ENCODE assay signal across 14 mouse cellular contexts in the genomic region with DNA sequence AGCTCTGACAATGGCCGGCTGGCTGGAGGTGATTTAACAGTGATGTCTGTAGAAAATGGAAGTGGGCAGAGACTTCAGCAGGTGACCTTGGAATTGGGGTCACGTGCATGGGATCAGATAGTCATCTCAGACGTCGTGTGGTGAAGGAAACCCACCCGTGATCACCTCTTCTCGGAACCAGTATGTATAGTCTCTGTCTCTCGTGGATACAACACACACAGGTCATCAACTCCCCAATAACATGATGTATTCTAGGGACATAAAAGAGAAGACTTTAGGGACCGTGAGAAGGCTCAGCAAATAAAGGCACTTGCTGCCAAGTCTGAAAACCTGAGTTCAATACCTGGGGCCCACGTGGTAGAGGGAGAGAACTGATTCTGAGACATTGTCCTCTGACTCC.
DNase-seq lines count a peak whose midpoint lies in the region; ATAC-seq lines count a peak whose summit lies in the region.
"Had no signal": no experiment of that assay in that cellular context is flagged by ENCODE, and none has a peak within 500 bp of the region (broad histone marks: within the 10 kb centered on the region; RNA-seq: fewer than 3 reads in every experiment).

No protein-coding gene starts in this region.

- no peak overlapping the region for H3K4me3 ChIP-seq in midbrain, embryonic 11.5 days (ENCODE audit: low read depth, low read length)
- no peak overlapping the region for H3K4me3 ChIP-seq in midbrain, embryonic 16.5 days (ENCODE audit: low read depth, low read length)
- no peak overlapping the region for H3K4me3 ChIP-seq in forebrain, embryonic 14.5 days (ENCODE audit: low read depth, low read length)
- H3K4me3 ChIP-seq in limb, embryonic 11.5 days (ENCODE audit: low read depth, low read length): no peak overlapping the region
- no peak overlapping the region for H3K4me3 ChIP-seq in neural tube, embryonic 14.5 days (ENCODE audit: low read depth, low read length)
- H3K4me3 ChIP-seq: heart, embryonic 15.5 days; hindbrain, embryonic 15.5 days; left cerebral cortex, adult 2 months had no signal

- peaks cover 2% of the 10 kb centered on the region; the same call in 1 of the 2 replicates for H3K4me1 ChIP-seq in midbrain, embryonic 11.5 days (ENCODE audit: control insufficient read depth, insufficient read depth, low read length)
- peaks cover 7% of the 10 kb centered on the region for H3K4me1 ChIP-seq in midbrain, embryonic 16.5 days (ENCODE audit: control insufficient read depth, insufficient read depth, low read length)
- 0 out of 2 replicates have a peak, but pooled peaks cover 2% of the 10 kb centered on the region for H3K4me1 ChIP-seq in forebrain, embryonic 14.5 days (ENCODE audit: control insufficient read depth, insufficient read depth, low read length)
- H3K4me1 ChIP-seq in limb, embryonic 11.5 days (ENCODE audit: control insufficient read depth, insufficient read depth, low read length): peaks cover 7% of the 10 kb centered on the region
- peaks cover 9% of the 10 kb centered on the region; the same call in 1 of the 2 replicates for H3K4me1 ChIP-seq in neural tube, embryonic 14.5 days (ENCODE audit: control insufficient read depth, insufficient read depth, low read length)
- H3K4me1 ChIP-seq: heart, embryonic 15.5 days had no signal

- 60% methylated on average over 9 of the region's 9 CpGs for WGBS in midbrain, embryonic 11.5 days
- 31% methylated on average over 9 of the region's 9 CpGs for WGBS in midbrain, embryonic 16.5 days
- 49% methylated on average over 9 of the region's 9 CpGs for WGBS in forebrain, embryonic 14.5 days
- 35% methylated on average over 9 of the region's 9 CpGs for WGBS in limb, embryonic 11.5 days
- 31% methylated on average over 9 of the region's 9 CpGs for WGBS in neural tube, embryonic 14.5 days

- H3K36me3 ChIP-seq in midbrain, embryonic 11.5 days (ENCODE audit: control insufficient read depth, insufficient read depth, low read length): no peaks in the 10 kb centered on the region
- H3K36me3 ChIP-seq in midbrain, embryonic 16.5 days (ENCODE audit: control insufficient read depth, insufficient read depth, low read length): no peaks in the 10 kb centered on the region
- H3K36me3 ChIP-seq in forebrain, embryonic 14.5 days (ENCODE audit: control insufficient read depth, insufficient read depth, low read length): no peaks in the 10 kb centered on the region
- no peaks in the 10 kb centered on the region for H3K36me3 ChIP-seq in limb, embryonic 11.5 days (ENCODE audit: control insufficient read depth, insufficient read depth, low read length)
- no peaks in the 10 kb centered on the region for H3K36me3 ChIP-seq in neural tube, embryonic 14.5 days (ENCODE audit: control insufficient read depth, insufficient read depth, low read length)
- H3K36me3 ChIP-seq: G1E; heart, embryonic 15.5 days; hindbrain, embryonic 15.5 days had no signal

- H3K4me2 ChIP-seq in midbrain, embryonic 11.5 days: no peak overlapping the region
- H3K4me2 ChIP-seq in midbrain, embryonic 16.5 days (ENCODE audit: low read length): no peak overlapping the region
- H3K4me2 ChIP-seq in forebrain, embryonic 14.5 days (ENCODE audit: low read length): no peak overlapping the region
- H3K4me2 ChIP-seq in limb, embryonic 11.5 days (ENCODE audit: low read depth, severe bottlenecking): no peak overlapping the region
- H3K4me2 ChIP-seq in neural tube, embryonic 14.5 days (ENCODE audit: low read depth, low read length): no peak overlapping the region
- H3K4me2 ChIP-seq: heart, embryonic 15.5 days; hindbrain, embryonic 15.5 days had no signal

- no peaks in the 10 kb centered on the region for H3K9me3 ChIP-seq in midbrain, embryonic 11.5 days (ENCODE audit: control insufficient read depth, low read length)
- no peaks in the 10 kb centered on the region for H3K9me3 ChIP-seq in midbrain, embryonic 16.5 days (replicated peaks; ENCODE audit: control insufficient read depth, low read length, poor library complexity, severe bottlenecking)
- H3K9me3 ChIP-seq in forebrain, embryonic 14.5 days (replicated peaks; ENCODE audit: control insufficient read depth, low read length): no peaks in the 10 kb centered on the region
- H3K9me3 ChIP-seq in limb, embryonic 11.5 days (ENCODE audit: control insufficient read depth, low read length): no peaks in the 10 kb centered on the region
- no peaks in the 10 kb centered on the region for H3K9me3 ChIP-seq in neural tube, embryonic 14.5 days (ENCODE audit: control insufficient read depth, low read length)
- H3K9me3 ChIP-seq: heart, embryonic 15.5 days; hindbrain, embryonic 15.5 days had no signal

- H3K9ac ChIP-seq in midbrain, embryonic 11.5 days (ENCODE audit: low read length): no peak overlapping the region
- no peak overlapping the region for H3K9ac ChIP-seq in midbrain, embryonic 16.5 days (ENCODE audit: low read depth, low read length)
- no peak overlapping the region for H3K9ac ChIP-seq in forebrain, embryonic 14.5 days (ENCODE audit: low read length)
- H3K9ac ChIP-seq in limb, embryonic 11.5 days (ENCODE audit: low read length): no peak overlapping the region
- no peak overlapping the region for H3K9ac ChIP-seq in neural tube, embryonic 14.5 days (replicated peaks; ENCODE audit: low read depth, low read length)
- H3K9ac ChIP-seq: heart, embryonic 15.5 days; hindbrain, embryonic 15.5 days had no signal

- peak; percentile 85 for DNase-seq in midbrain, embryonic 11.5 days (ENCODE audit: low spot score, missing footprints)
- DNase-seq in forebrain, embryonic 14.5 days (ENCODE audit: low spot score): no peak
- DNase-seq in limb, embryonic 11.5 days (ENCODE audit: low spot score): no peak
- no peak for DNase-seq in MN1 (ENCODE audit: low spot score)
- DNase-seq in gastrocnemius, postnatal 36 days: no peak
- DNase-seq: adrenal gland, adult 2 months; lung, adult 2 months; right cerebral cortex, postnatal 25 days had no signal

- H3K27ac ChIP-seq in midbrain, embryonic 11.5 days (ENCODE audit: low read depth, low read length): peak overlapping the region; percentile 49
- no peak overlapping the region for H3K27ac ChIP-seq in midbrain, embryonic 16.5 days (ENCODE audit: low read length)
- peak overlapping the region; percentile 53 for H3K27ac ChIP-seq in forebrain, embryonic 14.5 days (ENCODE audit: low read depth, low read length)
- peak overlapping the region; percentile 75 for H3K27ac ChIP-seq in limb, embryonic 11.5 days (replicated peaks; ENCODE audit: low read depth, low read length)
- H3K27ac ChIP-seq in neural tube, embryonic 14.5 days (ENCODE audit: low read depth, low read length): no peak overlapping the region
- H3K27ac ChIP-seq: heart, embryonic 15.5 days; hindbrain, embryonic 15.5 days; left cerebral cortex, adult 2 months had no signal

- intact Hi-C loops in gastrocnemius, postnatal 36 days (cut with DNase I): no loop called here

- ATAC-seq in midbrain, embryonic 11.5 days (ENCODE audit: low FRiP score): no peak; the same call in 1 of the 2 replicates
- no peak for ATAC-seq in midbrain, embryonic 16.5 days
- ATAC-seq in forebrain, embryonic 14.5 days: peak; percentile 47
- ATAC-seq in limb, embryonic 11.5 days (ENCODE audit: insufficient number of reproducible peaks, low FRiP score, low TSS enrichment, low read depth): 0 out of 2 replicates have a peak, but pooled peaks have one; percentile 12
- peak; percentile 28; the same call in 1 of the 2 replicates for ATAC-seq in neural tube, embryonic 14.5 days (ENCODE audit: low read depth)

- no peaks in the 10 kb centered on the region for H3K27me3 ChIP-seq in midbrain, embryonic 11.5 days (ENCODE audit: control insufficient read depth, insufficient read depth, low read length)
- no peaks in the 10 kb centered on the region for H3K27me3 ChIP-seq in midbrain, embryonic 16.5 days (ENCODE audit: control insufficient read depth, insufficient read depth, low read depth, low read length)
- H3K27me3 ChIP-seq in forebrain, embryonic 14.5 days (replicated peaks; ENCODE audit: control insufficient read depth, insufficient read depth, low read length): no peaks in the 10 kb centered on the region
- no peaks in the 10 kb centered on the region for H3K27me3 ChIP-seq in limb, embryonic 11.5 days (ENCODE audit: control insufficient read depth, insufficient read depth, low read length)
- H3K27me3 ChIP-seq in neural tube, embryonic 14.5 days (ENCODE audit: control insufficient read depth, insufficient read depth, low read length): no peaks in the 10 kb centered on the region
- H3K27me3 ChIP-seq: heart, embryonic 15.5 days; hindbrain, embryonic 15.5 days had no signal

Comparison
In these comparisons a context has a peak if more than half of its experiments do, and no peak if none do; other contexts are left out.
1. H3K27ac ChIP-seq: peak in midbrain, embryonic 11.5 days (single experiment), forebrain, embryonic 14.5 days (single experiment) and limb, embryonic 11.5 days (single experiment); none in midbrain, embryonic 16.5 days (single experiment) and neural tube, embryonic 14.5 days (single experiment).
2. ATAC-seq: peak in forebrain, embryonic 14.5 days (single experiment), limb, embryonic 11.5 days (single experiment) and neural tube, embryonic 14.5 days (single experiment); none in midbrain, embryonic 11.5 days (single experiment) and midbrain, embryonic 16.5 days (single experiment).